Mouse (Mus musculus): ENCODE measurements around the gene Slc22a15. TPM values are rescaled to one million over a fixed set of nuclear protein-coding genes. Genes with fewer than 3 reads are reported as not detected.

The Slc22a15 gene
- polyA plus RNA-seq, 1 experiment from 2014 or later: 5.5 TPM

GRCm38 (mm10) chr3:101926636-101927035 lies 2.4 kb upstream of the Slc22a15 start:
- H3K4me2 ChIP-seq (ENCODE audit: low read depth, low read length, severe bottlenecking): no peak overlapping the region
- H3K27ac ChIP-seq (ENCODE audit: low read depth, low read length): no peak overlapping the region
- no peak for ATAC-seq (replicated peaks; ENCODE audit: low FRiP score)
- peaks cover 9% of the 10 kb centered on the region; the same call in 1 of the 2 replicates for H3K4me1 ChIP-seq (replicated peaks; ENCODE audit: control insufficient read depth, insufficient read depth, low read length)
- H3K27me3 ChIP-seq (ENCODE audit: control insufficient read depth, insufficient read depth, low read length): no peaks in the 10 kb centered on the region
- H3K4me3 ChIP-seq (ENCODE audit: low read depth, low read length): no peak overlapping the region
- H3K36me3 ChIP-seq (ENCODE audit: control insufficient read depth, insufficient read depth, low read length): no peaks in the 10 kb centered on the region
- DNase-seq (ENCODE audit: low spot score): no peak
- H3K9ac ChIP-seq (ENCODE audit: low read length): no peak overlapping the region
- H3K9me3 ChIP-seq (ENCODE audit: control insufficient read depth, low read length): no peaks in the 10 kb centered on the region

- H3K4me1 ChIP-seq (replicated peaks; ENCODE audit: control insufficient read depth, insufficient read depth, low read length): peaks cover 9% of the 10 kb centered on the region; the same call in 1 of the 2 replicates
- no peaks in the 10 kb centered on the region for H3K27me3 ChIP-seq (ENCODE audit: control insufficient read depth, insufficient read depth, low read length)
- H3K9ac ChIP-seq (ENCODE audit: low read length): no peak overlapping the region
- no peak overlapping the region for H3K27ac ChIP-seq (ENCODE audit: low read depth, low read length)
- WGBS: 69% methylated on average over 1 of the region's 1 CpGs
- no peaks in the 10 kb centered on the region for H3K36me3 ChIP-seq (ENCODE audit: control insufficient read depth, insufficient read depth, low read length)
- ATAC-seq (replicated peaks; ENCODE audit: low FRiP score) (no peak), DNase-seq (ENCODE audit: low spot score) (no peak)
- H3K4me3 ChIP-seq (ENCODE audit: low read depth, low read length): no peak overlapping the region
- no peak overlapping the region for H3K4me2 ChIP-seq (ENCODE audit: low read depth, low read length, severe bottlenecking)
- no peaks in the 10 kb centered on the region for H3K9me3 ChIP-seq (ENCODE audit: control insufficient read depth, low read length)
These were observed 1.4 kb upstream of the Slc22a15 start for GRCm38 (mm10) chr3:101925663-101926062.

- 92% methylated on average over 7 of the region's 7 CpGs for WGBS
- Histone ChIP-seq H3K36me3 (ENCODE audit: control insufficient read depth, insufficient read depth, low read length) (no peaks in the 10 kb centered on the region), H3K27ac (ENCODE audit: low read depth, low read length) (no peak overlapping the region), H3K4me3 (ENCODE audit: low read depth, low read length) (no peak overlapping the region), H3K27me3 (ENCODE audit: control insufficient read depth, insufficient read depth, low read length) (no peaks in the 10 kb centered on the region), H3K9me3 (ENCODE audit: control insufficient read depth, low read length) (no peaks in the 10 kb centered on the region), H3K4me2 (ENCODE audit: low read depth, low read length, severe bottlenecking) (no peak overlapping the region), H3K9ac (ENCODE audit: low read length) (no peak overlapping the region), H3K4me1 (replicated peaks; ENCODE audit: control insufficient read depth, insufficient read depth, low read length) (peaks cover 2% of the 10 kb centered on the region; the same call in 1 of the 2 replicates)
- DNase-seq (ENCODE audit: low spot score): no peak
- ATAC-seq (replicated peaks; ENCODE audit: low FRiP score): no peak
These were observed 1.9 kb downstream of the Slc22a15 start for GRCm38 (mm10) chr3:101922366-101922765.

- WGBS: 85% methylated on average over 3 of the region's 3 CpGs
These were observed 5.7 kb downstream of the Slc22a15 start for GRCm38 (mm10) chr3:101918526-101918925.

GRCm38 (mm10) chr3:101917665-101918064 lies 6.6 kb downstream of the Slc22a15 start:
- ATAC-seq (replicated peaks; ENCODE audit: low FRiP score) (no peak), DNase-seq (ENCODE audit: low spot score) (no peak)
- H3K4me3 ChIP-seq (ENCODE audit: low read depth, low read length): no peak overlapping the region
- H3K9ac ChIP-seq (ENCODE audit: low read length): no peak overlapping the region
- H3K4me1 ChIP-seq (replicated peaks; ENCODE audit: control insufficient read depth, insufficient read depth, low read length): no peaks in the 10 kb centered on the region
- H3K9me3 ChIP-seq (ENCODE audit: control insufficient read depth, low read length): no peaks in the 10 kb centered on the region
- no peaks in the 10 kb centered on the region for H3K36me3 ChIP-seq (ENCODE audit: control insufficient read depth, insufficient read depth, low read length)
- H3K27me3 ChIP-seq (ENCODE audit: control insufficient read depth, insufficient read depth, low read length): no peaks in the 10 kb centered on the region
- no peak overlapping the region for H3K4me2 ChIP-seq (ENCODE audit: low read depth, low read length, severe bottlenecking)
- WGBS: 41% methylated on average over 3 of the region's 3 CpGs
- H3K27ac ChIP-seq (ENCODE audit: low read depth, low read length): no peak overlapping the region

More at GRCm38 (mm10) chr3:101918526-101918925, 5.7 kb downstream of the Slc22a15 start:
- Histone ChIP-seq H3K9ac (ENCODE audit: low read length) (no peak overlapping the region), H3K9me3 (ENCODE audit: control insufficient read depth, low read length) (no peaks in the 10 kb centered on the region), H3K27ac (ENCODE audit: low read depth, low read length) (no peak overlapping the region), H3K4me1 (replicated peaks; ENCODE audit: control insufficient read depth, insufficient read depth, low read length) (no peaks in the 10 kb centered on the region), H3K36me3 (ENCODE audit: control insufficient read depth, insufficient read depth, low read length) (no peaks in the 10 kb centered on the region), H3K4me2 (ENCODE audit: low read depth, low read length, severe bottlenecking) (no peak overlapping the region), H3K4me3 (ENCODE audit: low read depth, low read length) (no peak overlapping the region), H3K27me3 (ENCODE audit: control insufficient read depth, insufficient read depth, low read length) (no peaks in the 10 kb centered on the region)
- ATAC-seq (replicated peaks; ENCODE audit: low FRiP score) (no peak), DNase-seq (ENCODE audit: low spot score) (no peak)

- 83% methylated on average over 5 of the region's 5 CpGs for WGBS
- ATAC-seq (replicated peaks; ENCODE audit: low FRiP score) (no peak), DNase-seq (ENCODE audit: low spot score) (no peak)
- no peaks in the 10 kb centered on the region for H3K4me1 ChIP-seq (replicated peaks; ENCODE audit: control insufficient read depth, insufficient read depth, low read length)
- no peaks in the 10 kb centered on the region for H3K36me3 ChIP-seq (ENCODE audit: control insufficient read depth, insufficient read depth, low read length)
- no peak overlapping the region for H3K4me3 ChIP-seq (ENCODE audit: low read depth, low read length)
- H3K4me2 ChIP-seq (ENCODE audit: low read depth, low read length, severe bottlenecking): no peak overlapping the region
- no peaks in the 10 kb centered on the region for H3K27me3 ChIP-seq (ENCODE audit: control insufficient read depth, insufficient read depth, low read length)
- H3K27ac ChIP-seq (ENCODE audit: low read depth, low read length): no peak overlapping the region
- no peaks in the 10 kb centered on the region for H3K9me3 ChIP-seq (ENCODE audit: control insufficient read depth, low read length)
- H3K9ac ChIP-seq (ENCODE audit: low read length): no peak overlapping the region
These were observed 7.7 kb downstream of the Slc22a15 start for GRCm38 (mm10) chr3:101916525-101916924.

- no peak for DNase-seq (ENCODE audit: low spot score)
- ATAC-seq (replicated peaks; ENCODE audit: low FRiP score): no peak
- no peaks in the 10 kb centered on the region for H3K27me3 ChIP-seq (ENCODE audit: control insufficient read depth, insufficient read depth, low read length)
- no peak overlapping the region for H3K4me2 ChIP-seq (ENCODE audit: low read depth, low read length, severe bottlenecking)
- no peaks in the 10 kb centered on the region for H3K36me3 ChIP-seq (ENCODE audit: control insufficient read depth, insufficient read depth, low read length)
- WGBS: 86% methylated on average over 14 of the region's 14 CpGs
- H3K27ac ChIP-seq (ENCODE audit: low read depth, low read length): no peak overlapping the region
- H3K4me1 ChIP-seq (replicated peaks; ENCODE audit: control insufficient read depth, insufficient read depth, low read length): no peaks in the 10 kb centered on the region
- H3K4me3 ChIP-seq (ENCODE audit: low read depth, low read length): no peak overlapping the region
- no peak overlapping the region for H3K9ac ChIP-seq (ENCODE audit: low read length)
- H3K9me3 ChIP-seq (ENCODE audit: control insufficient read depth, low read length): no peaks in the 10 kb centered on the region
These were observed 9.0 kb downstream of the Slc22a15 start for GRCm38 (mm10) chr3:101915048-101915801.

- no peak overlapping the region for H3K9ac ChIP-seq (ENCODE audit: low read length)
- H3K36me3 ChIP-seq (ENCODE audit: control insufficient read depth, insufficient read depth, low read length): no peaks in the 10 kb centered on the region
- no peaks in the 10 kb centered on the region for H3K4me1 ChIP-seq (replicated peaks; ENCODE audit: control insufficient read depth, insufficient read depth, low read length)
- no peak overlapping the region for H3K27ac ChIP-seq (ENCODE audit: low read depth, low read length)
- no peaks in the 10 kb centered on the region for H3K27me3 ChIP-seq (ENCODE audit: control insufficient read depth, insufficient read depth, low read length)
- no peak for ATAC-seq (replicated peaks; ENCODE audit: low FRiP score)
- no peaks in the 10 kb centered on the region for H3K9me3 ChIP-seq (ENCODE audit: control insufficient read depth, low read length)
- no peak for DNase-seq (ENCODE audit: low spot score)
- no peak overlapping the region for H3K4me3 ChIP-seq (ENCODE audit: low read depth, low read length)
- 84% methylated on average over 5 of the region's 5 CpGs for WGBS
- no peak overlapping the region for H3K4me2 ChIP-seq (ENCODE audit: low read depth, low read length, severe bottlenecking)
These were observed 10.0 kb downstream of the Slc22a15 start for GRCm38 (mm10) chr3:101914266-101914665.

GRCm38 (mm10) chr3:101912041-101912440 lies 12.2 kb downstream of the Slc22a15 start:
- H3K9me3 ChIP-seq (ENCODE audit: control insufficient read depth, low read length): no peaks in the 10 kb centered on the region
- no peak overlapping the region for H3K4me3 ChIP-seq (ENCODE audit: low read depth, low read length)
- DNase-seq (ENCODE audit: low spot score) (no peak), ATAC-seq (replicated peaks; ENCODE audit: low FRiP score) (no peak)
- H3K27me3 ChIP-seq (ENCODE audit: control insufficient read depth, insufficient read depth, low read length): no peaks in the 10 kb centered on the region
- no peak overlapping the region for H3K9ac ChIP-seq (ENCODE audit: low read length)
- no peak overlapping the region for H3K4me2 ChIP-seq (ENCODE audit: low read depth, low read length, severe bottlenecking)
- H3K27ac ChIP-seq (ENCODE audit: low read depth, low read length): no peak overlapping the region
- 83% methylated on average over 6 of the region's 6 CpGs for WGBS
- no peaks in the 10 kb centered on the region for H3K36me3 ChIP-seq (ENCODE audit: control insufficient read depth, insufficient read depth, low read length)
- H3K4me1 ChIP-seq (replicated peaks; ENCODE audit: control insufficient read depth, insufficient read depth, low read length): no peaks in the 10 kb centered on the region

Data from forebrain, embryonic 11.5 days (tissue).